Mouse (Mus musculus): ENCODE data around the gene Taldo1. TPM values are rescaled to one million over a fixed set of nuclear protein-coding genes. Genes with fewer than 3 reads are reported as not detected.
A peak's percentile ranks its signal among the peaks of the same experiment; 100 is the strongest.
"Not testable (repeated sequence)": the region's sequence is repeated elsewhere in the genome, so short reads cannot be mapped to it uniquely, and the experiment has no call there.

Taldo1 gene
- polyA plus RNA-seq, 1 experiment from 2014 or later = 468 TPM

DNA sequence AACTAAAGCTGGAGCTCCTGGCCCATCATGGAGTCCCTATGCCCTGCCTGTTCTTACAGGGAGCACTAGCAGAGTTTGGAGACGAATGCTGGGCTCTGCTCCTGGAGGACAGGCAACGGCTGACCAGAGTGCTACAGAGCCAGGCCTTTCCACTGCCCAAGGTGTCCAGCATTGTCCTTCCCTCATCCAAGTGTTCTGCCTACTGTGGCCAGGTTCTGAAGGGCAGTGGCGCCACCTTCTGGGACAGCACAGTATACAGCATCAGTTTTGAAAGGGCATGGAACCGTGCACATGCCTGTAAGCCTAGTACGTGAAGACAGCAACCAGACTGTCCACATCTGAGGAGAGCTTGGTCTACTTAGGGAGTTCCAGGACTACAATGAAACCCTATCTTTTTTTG, 11.3 kb downstream of the Taldo1 start:
- ATAC-seq (ENCODE audit: low FRiP score, low TSS enrichment) (peak; percentile 70), DNase-seq (ENCODE audit: low spot score) (peak; percentile 78)
- no peak overlapping the region for H3K4me3 ChIP-seq (ENCODE audit: low read depth, low read length)
- no peak overlapping the region for H3K27ac ChIP-seq (replicated peaks)
- H3K27me3 ChIP-seq (ENCODE audit: control insufficient read depth, insufficient read depth, low read length) = no peaks in the 10 kb centered on the region
- TF ChIP-seq EP300 (optimal IDR thresholded peaks at IDR 0.05) (no peak), CTCF (IDR thresholded peaks at IDR 0.05; ENCODE audit: low read depth) (peak; percentile 93)
- H3K9me3 ChIP-seq (ENCODE audit: control insufficient read depth, low read length) = no peaks in the 10 kb centered on the region
- H3K36me3 ChIP-seq (ENCODE audit: control insufficient read depth, insufficient read depth, low read length) = peaks cover 23% of the 10 kb centered on the region; the same call in 1 of the 2 replicates
- 41% methylated on average over 5 of the region's 5 CpGs for WGBS
- H3K4me2 ChIP-seq (replicated peaks; ENCODE audit: low read depth) = no peak overlapping the region
- no peak overlapping the region for H3K9ac ChIP-seq (ENCODE audit: low read length)
- no peaks in the 10 kb centered on the region for H3K4me1 ChIP-seq (replicated peaks; ENCODE audit: control insufficient read depth, insufficient read depth)

DNA sequence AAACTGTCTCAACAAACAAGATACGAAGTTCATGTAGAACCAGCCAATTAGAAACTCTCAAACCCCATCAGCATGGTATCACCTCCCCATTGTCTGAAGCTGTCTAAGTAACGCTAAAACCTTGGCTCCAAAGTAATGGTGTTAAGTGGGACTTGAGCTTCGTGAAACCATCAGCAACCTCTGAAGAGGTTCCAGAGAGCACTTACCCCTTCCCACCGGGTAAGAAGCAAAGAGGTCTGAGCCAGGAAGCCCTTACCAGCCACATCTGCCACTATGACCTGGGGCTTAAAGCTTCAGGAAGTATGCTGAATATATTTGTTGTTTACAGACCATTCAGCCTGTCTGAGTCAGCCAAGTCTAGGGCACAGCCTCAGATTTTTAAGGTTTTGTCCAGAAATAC, 13.5 kb downstream of the Taldo1 start:
- WGBS = 78% methylated on average over 4 of the region's 4 CpGs
- Histone ChIP-seq H3K4me2 (replicated peaks; ENCODE audit: low read depth) (no peak overlapping the region), H3K9ac (ENCODE audit: low read length) (no peak overlapping the region), H3K27me3 (ENCODE audit: control insufficient read depth, insufficient read depth, low read length) (no peaks in the 10 kb centered on the region), H3K9me3 (ENCODE audit: control insufficient read depth, low read length) (no peaks in the 10 kb centered on the region), H3K4me3 (ENCODE audit: low read depth, low read length) (no peak overlapping the region), H3K27ac (replicated peaks) (no peak overlapping the region), H3K36me3 (ENCODE audit: control insufficient read depth, insufficient read depth, low read length) (peaks cover 13% of the 10 kb centered on the region; the same call in 1 of the 2 replicates), H3K4me1 (replicated peaks; ENCODE audit: control insufficient read depth, insufficient read depth) (no peaks in the 10 kb centered on the region)
- no peak for DNase-seq (ENCODE audit: low spot score)
- ATAC-seq (ENCODE audit: low FRiP score, low TSS enrichment) = no peak
- no peak for TF ChIP-seq CTCF (IDR thresholded peaks at IDR 0.05; ENCODE audit: low read depth)
- no peak for TF ChIP-seq EP300 (optimal IDR thresholded peaks at IDR 0.05)

DNA sequence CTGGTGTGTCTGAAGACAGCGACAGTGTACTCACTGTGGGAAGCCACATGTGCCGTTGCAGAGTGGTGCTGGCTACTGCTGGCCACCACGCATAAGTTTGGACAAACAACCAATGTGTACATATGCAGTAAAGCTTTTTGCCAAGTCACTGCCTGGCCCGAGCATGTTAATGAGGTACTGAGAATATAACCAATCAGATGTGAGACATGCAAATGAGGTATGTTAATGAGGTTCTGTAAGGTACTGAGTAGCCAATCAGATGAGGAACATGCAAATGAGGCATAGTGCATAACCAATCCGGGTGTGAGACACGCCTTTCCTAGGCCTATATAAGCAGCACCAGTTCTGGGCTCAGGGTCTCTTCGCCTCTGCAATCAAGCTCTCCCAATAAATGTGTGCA, 15.7 kb downstream of the Taldo1 start:
- not testable (repeated sequence) for H3K9ac ChIP-seq (ENCODE audit: low read length); ATAC-seq (ENCODE audit: low FRiP score, low TSS enrichment)

DNA sequence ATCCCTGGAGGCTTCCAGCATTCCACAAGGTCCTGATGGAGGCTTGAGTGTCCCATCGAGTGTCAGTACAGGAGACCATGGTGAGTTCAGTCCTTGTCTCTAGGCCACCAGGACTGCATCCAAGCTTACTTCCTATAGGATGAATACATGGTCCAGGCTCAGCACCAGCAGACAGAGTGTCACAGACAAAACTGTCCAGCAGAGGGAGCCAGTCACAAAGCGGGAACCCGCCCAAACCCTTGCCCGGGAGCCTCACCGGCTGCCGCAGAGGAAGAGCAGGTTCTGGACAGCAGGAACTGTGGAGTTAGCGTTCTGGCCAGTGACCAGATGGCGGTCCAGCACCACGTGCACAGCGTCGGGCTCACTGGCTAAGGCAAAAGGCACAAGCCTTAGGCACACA, 16.8 kb downstream of the Taldo1 start:
- Histone ChIP-seq H3K27me3 (ENCODE audit: control insufficient read depth, insufficient read depth, low read length) (no peaks in the 10 kb centered on the region), H3K4me1 (replicated peaks; ENCODE audit: control insufficient read depth, insufficient read depth) (0 out of 2 replicates have a peak, but pooled peaks cover 3% of the 10 kb centered on the region), H3K4me3 (ENCODE audit: low read depth, low read length) (no peak overlapping the region), H3K27ac (replicated peaks) (no peak overlapping the region), H3K9me3 (ENCODE audit: control insufficient read depth, low read length) (no peaks in the 10 kb centered on the region), H3K36me3 (ENCODE audit: control insufficient read depth, insufficient read depth, low read length) (peaks cover 6% of the 10 kb centered on the region; the same call in 1 of the 2 replicates), H3K9ac (ENCODE audit: low read length) (no peak overlapping the region), H3K4me2 (replicated peaks; ENCODE audit: low read depth) (no peak overlapping the region)
- 10% methylated on average over 11 of the region's 11 CpGs for WGBS
- ATAC-seq (ENCODE audit: low FRiP score, low TSS enrichment) (peak; percentile 80), DNase-seq (ENCODE audit: low spot score) (peak; percentile 90)
- peak; percentile 97 for TF ChIP-seq CTCF (IDR thresholded peaks at IDR 0.05; ENCODE audit: low read depth)
- TF ChIP-seq EP300 (optimal IDR thresholded peaks at IDR 0.05) = no peak

More for the DNA sequence above, 15.7 kb downstream of the Taldo1 start:
- 90% methylated on average over 7 of the region's 7 CpGs for WGBS
- H3K4me3 ChIP-seq (ENCODE audit: low read depth, low read length); H3K36me3 ChIP-seq (ENCODE audit: control insufficient read depth, insufficient read depth, low read length); H3K4me2 ChIP-seq (replicated peaks; ENCODE audit: low read depth); H3K27me3 ChIP-seq (ENCODE audit: control insufficient read depth, insufficient read depth, low read length); H3K4me1 ChIP-seq (replicated peaks; ENCODE audit: control insufficient read depth, insufficient read depth); H3K27ac ChIP-seq (replicated peaks); DNase-seq (ENCODE audit: low spot score); H3K9me3 ChIP-seq (ENCODE audit: control insufficient read depth, low read length): not testable (repeated sequence)

DNA sequence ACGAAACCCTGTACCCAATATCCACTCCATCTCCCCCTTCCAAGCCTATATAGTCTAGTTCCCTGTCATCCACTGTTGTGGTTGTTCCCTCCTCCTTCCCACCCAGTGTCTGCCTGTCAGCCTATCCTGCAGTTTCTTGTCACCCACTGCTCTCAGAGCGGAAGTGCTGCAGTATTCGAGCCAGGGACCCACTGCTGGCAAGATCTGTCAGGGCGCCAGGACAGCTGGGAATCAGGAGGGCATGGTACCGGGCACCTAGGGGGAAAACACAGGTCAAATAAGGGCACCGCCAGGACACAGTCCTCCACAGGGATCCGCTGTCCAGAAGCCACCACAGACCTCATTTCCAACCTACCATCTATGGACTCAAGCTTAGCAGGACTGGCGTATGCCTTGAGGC, 18.6 kb downstream of the Taldo1 start:
- H3K4me2 ChIP-seq (replicated peaks; ENCODE audit: low read depth) = no peak overlapping the region
- TF ChIP-seq CTCF (IDR thresholded peaks at IDR 0.05; ENCODE audit: low read depth) (no peak), EP300 (optimal IDR thresholded peaks at IDR 0.05) (no peak)
- H3K9me3 ChIP-seq (ENCODE audit: control insufficient read depth, low read length) = no peaks in the 10 kb centered on the region
- H3K27me3 ChIP-seq (ENCODE audit: control insufficient read depth, insufficient read depth, low read length) = no peaks in the 10 kb centered on the region
- no peak overlapping the region for H3K9ac ChIP-seq (ENCODE audit: low read length)
- WGBS = 85% methylated on average over 8 of the region's 8 CpGs
- DNase-seq (ENCODE audit: low spot score) (no peak), ATAC-seq (ENCODE audit: low FRiP score, low TSS enrichment) (no peak)
- 0 out of 2 replicates have a peak, but pooled peaks cover 3% of the 10 kb centered on the region for H3K4me1 ChIP-seq (replicated peaks; ENCODE audit: control insufficient read depth, insufficient read depth)
- H3K36me3 ChIP-seq (ENCODE audit: control insufficient read depth, insufficient read depth, low read length) = peaks cover 6% of the 10 kb centered on the region; the same call in 1 of the 2 replicates
- no peak overlapping the region for H3K4me3 ChIP-seq (ENCODE audit: low read depth, low read length)
- no peak overlapping the region for H3K27ac ChIP-seq (replicated peaks)

DNA sequence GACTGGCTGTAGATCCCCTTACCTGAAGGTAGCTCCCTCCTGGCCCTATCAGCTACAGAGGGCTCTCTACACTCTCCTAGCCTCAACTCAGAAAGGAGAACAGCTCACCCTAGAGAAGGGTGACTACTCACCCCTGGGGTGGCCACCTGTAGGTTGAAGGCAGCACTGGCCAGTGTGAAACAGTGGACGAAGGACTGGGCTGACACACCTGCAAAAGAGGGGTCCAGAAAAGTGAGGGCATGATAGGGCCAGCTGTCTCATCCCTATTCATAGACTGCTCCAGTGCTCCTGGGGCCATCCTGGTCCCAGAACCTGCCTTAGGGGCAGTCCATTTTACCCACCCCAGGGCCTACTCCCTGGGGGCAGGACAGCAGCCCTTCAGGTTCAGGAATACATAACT, 19.7 kb downstream of the Taldo1 start:
- no peak overlapping the region for H3K9ac ChIP-seq (ENCODE audit: low read length)
- H3K9me3 ChIP-seq (ENCODE audit: control insufficient read depth, low read length) = no peaks in the 10 kb centered on the region
- WGBS = 93% methylated on average over 1 of the region's 1 CpGs
- peaks cover 6% of the 10 kb centered on the region; the same call in 1 of the 2 replicates for H3K36me3 ChIP-seq (ENCODE audit: control insufficient read depth, insufficient read depth, low read length)
- no peak overlapping the region for H3K27ac ChIP-seq (replicated peaks)
- 0 out of 2 replicates have a peak, but pooled peaks cover 3% of the 10 kb centered on the region for H3K4me1 ChIP-seq (replicated peaks; ENCODE audit: control insufficient read depth, insufficient read depth)
- H3K4me3 ChIP-seq (ENCODE audit: low read depth, low read length) = no peak overlapping the region
- TF ChIP-seq EP300 (optimal IDR thresholded peaks at IDR 0.05) (no peak), CTCF (IDR thresholded peaks at IDR 0.05; ENCODE audit: low read depth) (no peak)
- DNase-seq (ENCODE audit: low spot score) (no peak), ATAC-seq (ENCODE audit: low FRiP score, low TSS enrichment) (no peak)
- H3K4me2 ChIP-seq (replicated peaks; ENCODE audit: low read depth) = no peak overlapping the region
- no peaks in the 10 kb centered on the region for H3K27me3 ChIP-seq (ENCODE audit: control insufficient read depth, insufficient read depth, low read length)

All from stomach, postnatal 0 days (tissue).